Mouse (Mus musculus) kidney, embryonic 16.5 days (tissue): ENCODE data around the gene Sepsecs. TPM values are rescaled to one million over a fixed set of nuclear protein-coding genes. Genes with fewer than 3 reads are reported as not detected.

Experiments used
- ATAC-seq: fragments of 200-750 bp; cut with Nextera tagmentation; 2 replicates; pipeline ENCODE4 v1.8.0; 2017; ENCODE audit warnings: moderate TSS enrichment; ENCODE audit not compliant: low FRiP score, low TSS enrichment
- H3K27ac ChIP-seq: fragments of 300-500 bp; sonication (generic); 2 replicates; pipeline ENCODE4 v1.5.1; 2014; ENCODE audit warnings: low read length
- H3K27me3 ChIP-seq: fragments of 300-500 bp; sonication (generic); 2 replicates; pipeline ENCODE4 v1.6.1; 2014; ENCODE audit warnings: low read length, control low read depth, mixed read lengths; ENCODE audit not compliant: insufficient read depth
- H3K36me3 ChIP-seq: fragments of 300-500 bp; sonication (generic); 2 replicates; pipeline ENCODE4 v1.6.1; 2014; ENCODE audit warnings: low read length, control low read depth, mixed read lengths; ENCODE audit not compliant: insufficient read depth
- H3K4me1 ChIP-seq: fragments of 300-500 bp; sonication (generic); 2 replicates; pipeline ENCODE4 v1.6.1; 2014; ENCODE audit warnings: low read length, control low read depth, mixed read lengths; ENCODE audit not compliant: insufficient read depth
- H3K4me2 ChIP-seq: fragments of 300-500 bp; sonication (generic); replicated peaks from 2 replicates; pipeline ENCODE4 v1.6.1; 2014; ENCODE audit warnings: low read depth, low read length
- H3K4me3 ChIP-seq: fragments of 300-500 bp; sonication (generic); 2 replicates; pipeline ENCODE4 v1.5.1; 2014; ENCODE audit warnings: mild to moderate bottlenecking, low read length
- H3K9ac ChIP-seq: fragments of 300-500 bp; sonication (generic); replicated peaks from 2 replicates; pipeline ENCODE4 v1.6.1; 2014; ENCODE audit warnings: low read length
- H3K9me3 ChIP-seq: fragments of 300-500 bp; sonication (generic); 2 replicates; pipeline ENCODE4 v1.6.1; 2016; ENCODE audit warnings: low read length, control low read depth
- WGBS: fragments of 180-500 bp; shearing (Covaris S2); extraction: QIAGEN DNeasy Blood & Tissue Kit; methylation state at CpG from one replicate; pipeline ENCODE4 v1.1.7; 2014; 5-methylcytosine and 5-hydroxymethylcytosine counted together
- polyA plus RNA-seq: library from polyadenylated mRNA; unstranded; fragments of >200 nt; fragmentation: Nextera tagmentation; extraction: Ambion mirVana; gene quantifications from 2 replicates; pipeline ENCODE4 v1.2.1, GENCODE M21; 2015

The Sepsecs gene
- polyA plus RNA-seq, 1 experiment from 2014 or later, result 11.5 TPM

DNA sequence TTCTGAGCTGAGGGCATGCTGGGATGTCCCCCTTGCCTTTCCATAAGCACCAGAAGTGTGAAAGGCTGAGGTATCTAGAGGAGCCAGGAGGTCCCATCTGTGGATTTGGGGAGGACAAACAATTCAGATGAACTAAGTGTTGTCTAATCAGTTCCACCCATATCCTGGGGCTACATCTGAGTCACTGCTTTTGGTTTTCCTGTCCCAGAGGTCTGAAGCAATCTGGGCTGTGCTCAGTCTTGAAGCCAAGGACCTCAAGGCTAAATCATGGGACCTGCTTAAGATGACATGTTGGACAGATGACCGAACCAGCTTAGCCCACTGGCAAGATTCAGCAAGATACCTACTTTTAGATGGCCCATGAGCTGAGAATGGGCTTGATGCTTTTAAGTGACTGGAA, 39.0 kb downstream of the Sepsecs start:
- Histone ChIP-seq H3K4me3 (no peak overlapping the region), H3K9me3 (no peaks in the 10 kb centered on the region), H3K9ac (no peak overlapping the region), H3K36me3 (no peaks in the 10 kb centered on the region), H3K4me1 (peaks cover 14% of the 10 kb centered on the region), H3K4me2 (no peak overlapping the region), H3K27ac (no peak overlapping the region), H3K27me3 (no peaks in the 10 kb centered on the region)
- WGBS, result 87% methylated on average over 1 of the region's 1 CpGs
- ATAC-seq, result no peak

- Histone ChIP-seq H3K4me3 (no peak overlapping the region), H3K27me3 (no peaks in the 10 kb centered on the region), H3K36me3 (no peaks in the 10 kb centered on the region), H3K4me1 (peaks cover 14% of the 10 kb centered on the region), H3K9ac (no peak overlapping the region), H3K27ac (no peak overlapping the region), H3K4me2 (no peak overlapping the region), H3K9me3 (no peaks in the 10 kb centered on the region)
- ATAC-seq, result no peak
- WGBS, result 82% methylated on average over 6 of the region's 6 CpGs
These were observed 40.3 kb downstream of the Sepsecs start for GRCm38 (mm10) chr5:52629214-52629613.

- 75% methylated on average over 3 of the region's 3 CpGs for WGBS
- H3K27ac ChIP-seq, result no peak overlapping the region
- ATAC-seq, result 0 out of 2 replicates have a peak, but pooled peaks have one; percentile 7
- H3K9me3 ChIP-seq, result no peaks in the 10 kb centered on the region
- H3K4me2 ChIP-seq, result no peak overlapping the region
- H3K36me3 ChIP-seq, result no peaks in the 10 kb centered on the region
- no peak overlapping the region for H3K4me3 ChIP-seq
- H3K9ac ChIP-seq, result no peak overlapping the region
- H3K27me3 ChIP-seq, result no peaks in the 10 kb centered on the region
- peaks cover 14% of the 10 kb centered on the region for H3K4me1 ChIP-seq
These were observed 40.7 kb downstream of the Sepsecs start for GRCm38 (mm10) chr5:52628783-52629182.

DNA sequence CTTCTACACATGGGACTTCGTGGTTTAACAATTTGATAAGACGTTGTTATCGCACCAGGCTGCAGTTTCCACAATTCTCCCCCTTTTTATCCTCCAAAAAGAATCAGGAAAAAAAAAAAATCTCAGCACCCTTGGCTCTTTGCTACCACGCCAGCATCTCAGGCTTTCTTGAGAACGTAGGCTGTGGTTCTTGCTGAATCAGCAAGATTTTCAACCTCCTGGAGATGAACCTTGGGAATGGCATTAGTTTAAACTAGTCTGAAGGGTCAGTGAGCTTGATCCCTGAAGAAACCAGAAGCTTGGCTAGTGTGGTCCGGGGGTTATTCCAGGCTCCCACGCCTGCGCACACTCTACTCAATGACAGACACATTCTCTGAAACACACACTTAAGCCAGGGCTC, 41.8 kb downstream of the Sepsecs start:
- H3K36me3 ChIP-seq, result no peaks in the 10 kb centered on the region
- H3K9ac ChIP-seq, result no peak overlapping the region
- H3K4me1 ChIP-seq, result peaks cover 14% of the 10 kb centered on the region
- no peaks in the 10 kb centered on the region for H3K9me3 ChIP-seq
- no peak overlapping the region for H3K4me2 ChIP-seq
- H3K27me3 ChIP-seq, result no peaks in the 10 kb centered on the region
- WGBS, result 61% methylated on average over 8 of the region's 8 CpGs
- 0 out of 2 replicates have a peak, but pooled peaks have one; percentile 25 for ATAC-seq
- H3K27ac ChIP-seq, result no peak overlapping the region
- H3K4me3 ChIP-seq, result no peak overlapping the region

GRCm38 (mm10) chr5:52626092-52626491, 43.4 kb downstream of the Sepsecs start:
- Histone ChIP-seq H3K36me3 (no peaks in the 10 kb centered on the region), H3K4me2 (peak overlapping the region; percentile 38), H3K9me3 (no peaks in the 10 kb centered on the region), H3K4me1 (peaks cover 14% of the 10 kb centered on the region), H3K27me3 (no peaks in the 10 kb centered on the region), H3K27ac (no peak overlapping the region; the same call in 1 of the 2 replicates), H3K9ac (0 out of 2 replicates have a peak overlapping the region, but pooled peaks have one; percentile 46), H3K4me3 (peak overlapping the region; percentile 20; the same call in 1 of the 2 replicates)
- ATAC-seq, result no peak
- WGBS, result 47% methylated on average over 8 of the region's 8 CpGs

DNA sequence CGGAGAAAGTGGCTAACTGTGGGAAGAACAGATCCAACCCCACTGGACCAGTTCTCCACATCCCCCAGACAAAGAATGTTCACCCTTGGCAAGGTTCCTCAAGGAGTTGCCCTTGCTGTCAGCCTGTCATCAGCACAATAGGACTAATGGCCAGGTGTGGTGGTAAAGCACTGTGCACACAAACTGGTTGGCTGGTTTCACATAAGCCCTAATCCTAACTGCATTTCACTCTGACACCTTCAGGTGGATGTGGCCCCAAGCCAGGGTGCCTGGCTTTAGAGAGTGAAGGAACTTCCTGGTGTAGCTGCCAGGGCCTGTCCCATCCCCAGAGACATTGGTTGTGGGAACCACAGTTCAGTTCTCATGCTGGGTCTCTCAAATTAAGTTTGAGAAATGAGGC, 44.6 kb downstream of the Sepsecs start:
- Histone ChIP-seq H3K4me3 (no peak overlapping the region), H3K27ac (no peak overlapping the region), H3K4me2 (no peak overlapping the region), H3K9me3 (no peaks in the 10 kb centered on the region), H3K27me3 (no peaks in the 10 kb centered on the region), H3K4me1 (peaks cover 14% of the 10 kb centered on the region), H3K36me3 (no peaks in the 10 kb centered on the region), H3K9ac (no peak overlapping the region)
- no peak for ATAC-seq
- 90% methylated on average over 1 of the region's 1 CpGs for WGBS

DNA sequence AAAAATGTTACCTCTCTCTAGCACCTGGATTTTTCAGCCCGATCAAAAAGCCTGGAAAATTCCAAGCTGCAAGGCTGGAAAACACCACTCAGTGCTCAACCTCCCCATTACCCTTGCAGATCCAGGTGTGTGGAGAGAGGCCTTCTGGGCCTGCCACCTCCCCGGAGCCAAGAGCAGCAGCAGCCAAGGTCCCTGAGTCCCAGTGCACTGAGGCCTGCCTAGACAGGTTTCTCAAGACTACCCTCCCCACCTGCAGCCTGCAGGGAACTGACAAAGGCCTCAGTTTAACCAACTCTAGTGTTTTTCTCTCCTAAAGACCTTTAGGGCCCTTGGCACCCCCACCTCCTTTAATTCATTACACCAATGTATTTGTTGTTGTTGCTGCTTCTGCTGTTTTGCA, 46.4 kb downstream of the Sepsecs start:
- no peaks in the 10 kb centered on the region for H3K27me3 ChIP-seq
- H3K4me1 ChIP-seq, result peaks cover 18% of the 10 kb centered on the region
- no peak for ATAC-seq
- no peak overlapping the region for H3K27ac ChIP-seq
- no peak overlapping the region for H3K9ac ChIP-seq
- WGBS, result 76% methylated on average over 2 of the region's 2 CpGs
- H3K36me3 ChIP-seq, result no peaks in the 10 kb centered on the region
- H3K4me2 ChIP-seq, result no peak overlapping the region
- H3K4me3 ChIP-seq, result no peak overlapping the region
- no peaks in the 10 kb centered on the region for H3K9me3 ChIP-seq

DNA sequence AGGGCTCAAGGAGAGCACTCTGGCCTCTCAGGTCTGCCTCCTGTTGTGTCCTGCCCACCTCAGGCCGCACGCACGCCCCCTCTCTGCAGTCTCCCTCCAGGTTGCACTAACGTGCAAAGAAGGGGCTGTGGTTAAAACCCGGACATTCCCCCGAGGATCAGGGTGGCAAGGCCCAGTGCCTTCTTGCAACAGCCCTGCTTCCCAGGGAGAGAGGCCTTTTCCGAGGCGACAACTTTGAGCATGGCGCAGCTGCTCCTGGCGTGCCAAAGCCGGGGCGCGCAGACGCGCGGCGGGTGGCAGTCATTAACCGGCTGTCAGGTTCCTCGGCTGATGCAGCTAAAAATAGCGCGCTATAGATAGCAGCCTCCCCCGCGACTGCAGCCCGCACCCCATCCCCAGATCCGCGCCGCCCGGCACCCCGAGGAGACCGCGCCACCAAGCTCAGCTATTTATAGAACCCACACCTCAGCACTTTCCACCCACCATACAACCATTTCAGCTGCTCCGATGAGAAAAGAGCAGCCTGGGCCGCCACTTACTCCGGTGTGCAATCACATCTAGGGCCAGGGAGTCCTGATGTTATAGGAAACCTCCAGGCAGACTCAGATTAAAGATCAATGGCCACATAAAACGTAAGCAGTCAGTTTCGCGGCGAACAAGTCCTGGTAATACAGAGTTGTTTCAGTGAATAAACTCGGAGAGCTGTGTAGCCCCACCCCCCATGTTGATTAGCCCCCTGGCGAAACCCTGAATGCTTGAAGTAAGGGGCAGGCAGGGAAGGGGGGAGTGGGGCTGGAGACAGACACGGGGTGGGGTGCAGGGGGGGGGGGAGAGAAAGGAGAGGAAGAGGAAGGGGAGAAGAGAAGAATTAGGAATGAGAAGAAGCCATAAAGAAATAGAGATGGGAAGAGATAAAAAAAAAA, 50.9 kb downstream of the Sepsecs start:
- WGBS, result under 1% methylated on average over 41 of the region's 41 CpGs
- no peaks in the 10 kb centered on the region for H3K9me3 ChIP-seq
- peak overlapping the region; percentile 46 for H3K4me3 ChIP-seq
- H3K27me3 ChIP-seq, result no peaks in the 10 kb centered on the region
- no peaks in the 10 kb centered on the region for H3K36me3 ChIP-seq
- peak overlapping the region; percentile 59 for H3K9ac ChIP-seq
- ATAC-seq, result peak; percentile 37
- no peak overlapping the region for H3K27ac ChIP-seq
- peaks cover 27% of the 10 kb centered on the region for H3K4me1 ChIP-seq
- H3K4me2 ChIP-seq, result peak overlapping the region; percentile 70

DNA sequence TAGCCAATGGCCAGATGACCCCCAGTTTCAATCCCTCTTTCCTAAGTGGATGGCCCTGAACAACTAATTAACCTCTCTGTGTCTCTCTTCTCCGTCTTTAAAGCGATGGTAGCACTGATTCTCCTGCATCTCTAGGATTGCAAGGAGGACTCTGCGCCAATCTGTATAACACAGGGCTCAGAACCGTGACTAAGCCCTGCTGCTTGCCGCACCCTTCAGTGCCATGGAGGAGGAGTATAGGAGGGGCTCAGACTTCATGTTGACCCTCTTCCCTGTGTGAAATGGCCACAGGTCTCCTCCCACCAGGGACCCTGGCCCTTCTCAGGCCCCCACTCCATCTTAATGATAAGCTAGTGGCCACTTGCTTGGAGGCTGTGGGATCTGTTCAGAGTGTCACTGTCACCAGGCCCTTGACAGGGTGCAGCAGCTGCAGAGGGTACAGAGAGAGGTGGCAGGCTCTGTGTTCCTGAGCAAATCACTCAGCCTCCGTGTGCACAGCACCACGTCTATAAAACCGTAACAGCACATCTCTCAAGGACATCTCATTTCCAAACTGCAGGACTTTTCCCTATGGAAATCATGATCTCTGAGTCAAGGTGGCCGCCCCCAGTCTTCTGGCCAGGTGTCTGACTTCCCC, 51.7 kb downstream of the Sepsecs start:
- Histone ChIP-seq H3K4me1 (peaks cover 27% of the 10 kb centered on the region), H3K9ac (peak overlapping the region; percentile 59), H3K4me3 (peak overlapping the region; percentile 46), H3K27me3 (no peaks in the 10 kb centered on the region), H3K4me2 (peak overlapping the region; percentile 70), H3K27ac (0 out of 2 replicates have a peak overlapping the region, but pooled peaks have one; percentile 3), H3K9me3 (no peaks in the 10 kb centered on the region), H3K36me3 (no peaks in the 10 kb centered on the region)
- ATAC-seq, result no peak
- 51% methylated on average over 9 of the region's 9 CpGs for WGBS

DNA sequence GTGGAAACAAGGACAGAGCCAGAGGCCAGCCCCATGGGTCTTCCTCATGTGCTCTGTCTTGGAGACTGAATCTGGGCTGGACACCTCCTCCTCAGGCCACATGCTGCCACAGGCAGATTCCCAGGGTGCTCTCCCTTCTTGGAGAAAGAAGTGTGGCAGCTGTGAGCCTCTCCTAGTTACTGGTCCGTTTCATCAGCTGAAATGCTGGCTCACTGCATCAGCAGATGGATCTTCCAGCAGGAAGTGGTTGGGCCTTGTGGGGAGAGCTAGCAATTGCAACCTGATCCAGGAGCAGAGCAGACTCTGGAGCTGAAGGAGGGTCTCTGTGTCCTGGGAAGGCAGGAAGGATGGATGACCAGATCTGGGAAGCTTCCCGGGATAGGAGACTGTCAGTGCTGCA, 53.0 kb downstream of the Sepsecs start:
- ATAC-seq, result peak; percentile 52
- Histone ChIP-seq H3K9me3 (no peaks in the 10 kb centered on the region), H3K4me3 (no peak overlapping the region), H3K9ac (no peak overlapping the region), H3K27ac (peak overlapping the region; percentile 56; the same call in 1 of the 2 replicates), H3K27me3 (no peaks in the 10 kb centered on the region), H3K4me2 (no peak overlapping the region), H3K4me1 (peaks cover 27% of the 10 kb centered on the region), H3K36me3 (no peaks in the 10 kb centered on the region)
- 6% methylated on average over 2 of the region's 2 CpGs for WGBS
